Mouse (Mus musculus) thymus, postnatal 25 days (tissue): Measurements from ENCODE around the gene Bach2.

ENCODE experiments used
- DNase-seq: peaks from one replicate; pipeline ENCODE4 v3.0.0; 2022

Gene Bach2

GRCm38 (mm10) chr4:32536870-32537508, 298.4 kb downstream of the Bach2 start:
- no peak for DNase-seq

- DNase-seq, result peak; percentile 46
Observed at GRCm38 (mm10) chr4:32538088-32538487, 299.5 kb downstream of the Bach2 start.

DNA sequence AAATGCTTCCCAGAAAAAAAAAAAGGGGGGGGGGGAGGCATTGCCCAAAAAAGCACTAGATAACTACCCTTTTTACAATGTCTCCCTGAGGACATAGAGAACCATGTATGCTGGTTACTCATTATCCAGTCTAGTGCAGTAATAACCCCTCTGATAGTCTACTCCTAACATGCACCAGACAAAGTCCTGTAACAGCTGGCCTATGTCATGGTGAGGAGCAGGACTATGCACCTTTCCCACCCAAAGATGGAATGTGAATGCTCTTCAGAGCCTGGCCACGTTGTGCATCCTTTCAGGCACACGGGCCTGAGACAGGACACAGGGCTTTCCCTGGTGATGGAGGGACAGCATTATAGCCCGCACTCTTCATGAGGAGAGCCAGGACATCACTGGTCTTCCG, 299.9 kb downstream of the Bach2 start:
- no peak for DNase-seq

GRCm38 (mm10) chr4:32538987-32539386, 300.4 kb downstream of the Bach2 start:
- DNase-seq, result no peak

DNA sequence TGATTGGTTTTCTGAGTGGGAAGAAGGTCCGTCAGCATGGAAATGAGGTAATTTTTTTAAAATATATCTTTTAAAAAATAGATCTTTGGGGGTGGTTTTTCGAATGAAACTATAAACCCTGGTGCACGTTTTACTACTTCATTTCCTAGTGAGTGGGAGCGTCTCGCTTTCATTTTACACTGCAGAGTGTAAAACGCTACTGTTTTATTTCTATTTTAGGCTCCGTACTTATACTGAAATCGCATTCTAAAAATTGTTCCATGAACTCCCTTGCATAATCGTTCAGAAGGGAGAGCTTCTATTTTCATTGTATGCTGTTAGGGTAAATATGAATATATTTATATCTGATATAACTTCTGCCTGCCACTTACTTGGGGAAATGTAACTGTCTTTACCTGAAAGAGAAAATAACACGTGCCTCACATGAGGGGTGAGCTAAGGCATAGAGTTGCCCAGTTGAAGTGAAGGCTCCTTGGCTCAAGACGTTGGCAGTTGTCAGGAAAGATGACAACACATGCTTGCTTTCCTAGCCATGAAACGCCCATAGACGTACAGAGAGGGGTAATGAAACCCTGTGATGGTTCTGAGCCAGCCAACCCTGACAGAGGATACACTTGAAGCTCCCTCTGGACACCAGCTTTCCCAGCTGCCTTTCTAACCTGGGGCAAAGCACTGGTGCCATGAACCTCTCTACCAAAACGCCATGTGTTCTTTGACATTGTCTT, 306.4 kb downstream of the Bach2 start:
- DNase-seq, result no peak

GRCm38 (mm10) chr4:32545548-32545947, 306.9 kb downstream of the Bach2 start:
- DNase-seq, result no peak

DNA sequence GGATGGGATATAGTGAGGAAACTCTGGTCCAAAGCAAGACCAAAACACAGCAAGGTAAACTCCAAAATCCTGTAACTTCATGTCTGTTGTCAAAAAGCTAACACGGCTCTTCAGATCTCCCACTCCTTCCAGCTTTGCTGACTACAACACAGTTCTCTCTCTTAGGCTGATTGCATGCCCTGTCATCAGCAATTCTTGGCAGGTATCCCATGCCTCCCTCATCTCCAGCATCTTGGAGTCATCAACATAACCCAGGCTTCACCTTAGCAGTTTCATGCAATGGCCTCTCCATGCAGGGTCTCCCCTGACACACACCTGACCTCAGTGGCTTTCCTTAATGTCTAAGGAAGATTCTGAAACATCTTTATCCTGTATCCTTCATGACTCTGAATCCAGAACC, 310.5 kb downstream of the Bach2 start:
- no peak for DNase-seq

GRCm38 (mm10) chr4:32551337-32551736, 312.7 kb downstream of the Bach2 start:
- no peak for DNase-seq

GRCm38 (mm10) chr4:32555506-32555905, 316.9 kb downstream of the Bach2 start:
- DNase-seq, result no peak

DNA sequence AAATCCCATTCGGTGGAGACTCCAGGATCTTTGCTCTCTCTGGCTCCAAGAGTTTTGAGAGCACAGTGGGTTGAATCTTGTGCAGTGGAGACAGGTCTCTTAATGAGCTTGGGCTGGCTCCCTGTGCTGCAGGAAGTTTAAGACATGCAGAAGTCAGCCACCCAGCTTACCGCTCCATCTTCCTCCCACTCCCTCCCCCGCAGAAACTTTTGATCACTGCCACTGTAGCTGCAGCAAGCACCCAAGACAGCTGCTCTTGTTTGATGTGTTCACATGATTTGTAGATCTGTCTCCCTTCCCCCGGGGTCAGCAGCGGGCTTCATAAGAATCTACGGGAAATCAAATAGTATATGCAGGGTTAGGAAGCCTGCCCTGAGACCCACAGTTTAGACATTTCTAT, 321.6 kb downstream of the Bach2 start:
- DNase-seq, result peak; percentile 87

DNA sequence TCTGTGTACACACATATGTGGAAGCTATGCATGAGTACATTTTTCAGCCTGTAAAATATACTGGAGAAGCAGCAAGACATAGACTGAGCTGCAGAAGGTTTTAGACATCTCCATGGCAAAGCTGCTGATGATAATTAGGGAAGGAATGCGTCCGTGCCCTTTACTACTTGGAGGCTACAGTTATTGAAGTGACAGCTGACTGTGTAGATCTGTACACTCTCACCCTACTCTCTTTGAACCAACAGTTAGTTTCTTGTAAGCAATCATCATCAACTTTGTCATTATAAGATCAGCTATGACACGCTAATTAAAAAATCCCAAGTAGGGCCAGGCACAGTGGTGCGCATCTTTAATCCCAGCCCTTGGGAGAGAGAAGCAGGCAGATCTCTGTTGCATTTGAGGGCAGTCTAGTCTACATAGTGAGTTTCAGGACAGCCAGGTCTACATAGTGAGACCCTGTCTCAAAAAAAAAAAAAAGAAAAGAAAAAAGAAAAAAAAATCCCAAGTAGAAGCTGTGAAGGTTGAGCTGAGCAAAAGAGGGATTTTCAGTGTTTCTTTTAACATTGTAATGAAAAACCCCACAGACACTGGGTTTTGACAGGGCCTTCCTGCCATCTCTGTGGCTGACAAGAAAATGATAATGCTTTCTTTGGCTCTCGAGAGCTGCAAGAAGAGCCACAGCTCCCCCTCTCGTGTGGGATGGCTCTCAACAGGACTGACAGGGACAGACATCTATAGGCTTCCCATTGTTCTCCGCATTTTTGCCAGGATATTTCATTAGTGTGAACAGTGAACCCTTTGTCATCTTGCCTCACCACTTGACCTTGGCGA, 322.3 kb downstream of the Bach2 start:
- peak; percentile 45 for DNase-seq

DNA sequence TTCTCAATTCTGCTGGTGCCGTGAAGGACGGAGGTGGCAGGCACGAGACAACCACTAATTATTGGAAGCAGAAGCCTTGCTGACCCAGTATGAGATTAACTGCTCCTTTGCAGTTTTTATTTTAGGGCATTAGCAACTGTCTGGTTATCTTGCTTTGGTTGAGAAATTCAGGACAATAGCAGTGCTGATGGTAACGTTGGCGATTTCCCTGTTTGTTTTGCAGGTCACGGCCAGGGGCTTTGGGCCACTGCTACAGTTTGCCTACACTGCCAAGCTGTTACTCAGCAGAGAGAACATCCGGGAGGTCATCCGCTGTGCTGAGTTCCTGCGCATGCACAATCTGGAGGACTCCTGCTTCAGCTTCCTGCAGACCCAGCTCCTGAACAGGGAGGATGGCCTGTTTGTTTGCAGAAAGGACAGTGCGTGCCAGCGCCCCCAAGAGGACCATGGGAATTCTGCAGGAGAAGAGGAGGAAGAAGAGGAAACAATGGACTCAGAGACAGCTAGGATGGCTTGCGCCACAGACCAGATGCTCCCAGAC, 323.0 kb downstream of the Bach2 start:
- DNase-seq, result peak; percentile 60

DNA sequence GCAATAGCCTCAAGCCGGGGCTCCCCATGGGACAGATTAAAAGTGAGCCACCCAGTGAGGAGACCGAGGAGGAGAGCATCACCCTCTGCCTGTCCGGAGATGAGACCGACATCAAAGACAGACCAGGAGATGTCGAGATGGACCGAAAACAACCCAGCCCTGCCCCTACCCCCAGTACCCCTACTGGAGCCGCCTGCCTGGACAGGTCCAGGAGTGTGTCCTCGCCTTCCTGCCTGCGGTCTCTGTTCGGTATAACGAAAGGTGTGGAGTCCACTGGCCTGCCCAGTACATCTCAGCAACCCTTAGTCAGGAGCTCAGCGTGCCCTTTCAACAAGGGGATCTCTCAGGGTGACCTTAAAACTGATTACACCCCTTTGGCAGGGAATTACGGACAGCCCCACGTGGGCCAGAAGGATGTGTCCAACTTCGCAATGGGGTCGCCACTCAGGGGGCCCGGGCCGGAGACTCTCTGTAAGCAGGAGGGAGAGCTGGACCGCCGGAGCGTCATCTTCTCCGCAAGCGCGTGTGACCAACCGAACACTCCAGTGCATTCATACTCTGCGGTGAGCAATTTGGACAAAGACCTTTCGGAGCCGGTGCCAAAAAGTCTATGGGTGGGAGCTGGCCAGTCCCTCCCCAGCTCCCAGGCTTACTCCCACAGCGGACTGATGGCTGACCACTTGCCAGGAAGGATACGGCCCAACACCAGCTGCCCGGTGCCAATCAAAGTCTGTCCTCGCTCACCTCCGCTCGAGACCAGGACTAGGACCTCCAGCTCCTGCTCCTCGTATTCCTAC, 323.9 kb downstream of the Bach2 start:
- DNase-seq, result no peak

DNA sequence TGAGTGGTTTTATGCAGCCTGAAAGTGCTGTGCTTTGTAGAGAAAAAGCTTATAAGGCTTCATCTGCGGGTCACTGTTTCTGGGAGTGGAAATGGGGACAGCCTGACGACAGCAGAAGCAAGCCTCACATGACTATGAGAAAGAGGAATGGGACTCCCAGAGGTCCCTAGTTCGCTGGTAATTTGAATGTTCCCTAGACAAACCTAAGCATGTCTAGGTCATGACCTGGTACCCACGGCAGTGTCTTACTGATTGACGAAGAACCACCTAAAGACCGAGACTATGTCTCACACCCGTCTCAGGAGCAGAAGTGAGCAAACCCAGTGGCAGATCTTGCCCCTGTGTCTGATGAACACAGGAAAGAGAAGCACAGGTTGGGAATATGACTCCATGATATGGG, 325.8 kb downstream of the Bach2 start:
- DNase-seq, result no peak

DNA sequence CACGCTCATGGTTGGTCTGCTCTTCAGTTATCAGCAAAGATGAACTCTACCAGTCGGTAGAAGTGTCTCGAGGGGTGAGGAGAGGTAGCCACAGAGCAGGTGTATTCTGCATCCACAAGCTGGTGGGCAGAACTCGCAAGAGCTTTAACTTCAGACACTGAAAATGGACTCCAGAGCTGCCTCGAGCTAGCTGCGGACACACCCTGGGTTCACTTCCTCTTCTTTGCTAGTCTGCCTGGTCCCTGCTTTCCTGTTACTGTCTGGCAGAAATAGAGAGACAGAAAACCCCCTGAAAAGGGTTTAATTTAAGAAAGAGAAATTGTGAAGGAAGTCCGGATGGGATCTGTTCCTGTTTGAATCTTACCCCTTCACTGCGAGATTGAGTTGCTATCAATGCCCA, 326.3 kb downstream of the Bach2 start:
- no peak for DNase-seq

GRCm38 (mm10) chr4:32569054-32569453, 330.4 kb downstream of the Bach2 start:
- DNase-seq, result no peak

GRCm38 (mm10) chr4:32569995-32570938, 331.7 kb downstream of the Bach2 start:
- no peak for DNase-seq

DNA sequence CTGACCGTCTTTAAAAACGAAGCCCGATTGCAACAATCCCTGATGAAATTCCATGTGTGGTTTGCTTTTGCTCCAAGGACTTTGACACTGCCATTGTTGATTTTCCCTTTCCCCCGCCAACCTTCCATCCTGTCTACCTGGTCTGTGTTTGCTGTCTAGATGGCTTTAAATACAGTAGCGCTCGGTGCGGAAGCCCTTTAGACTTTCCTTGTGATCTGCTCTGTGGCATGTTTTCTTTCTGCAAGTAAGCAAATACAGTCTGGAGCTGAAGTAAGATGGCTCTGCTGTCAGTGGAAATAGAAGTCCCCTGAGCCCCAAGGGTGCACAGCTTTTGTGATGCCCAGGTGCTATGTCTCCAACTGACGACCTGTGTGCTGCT, 332.3 kb downstream of the Bach2 start:
- DNase-seq, result no peak

DNA sequence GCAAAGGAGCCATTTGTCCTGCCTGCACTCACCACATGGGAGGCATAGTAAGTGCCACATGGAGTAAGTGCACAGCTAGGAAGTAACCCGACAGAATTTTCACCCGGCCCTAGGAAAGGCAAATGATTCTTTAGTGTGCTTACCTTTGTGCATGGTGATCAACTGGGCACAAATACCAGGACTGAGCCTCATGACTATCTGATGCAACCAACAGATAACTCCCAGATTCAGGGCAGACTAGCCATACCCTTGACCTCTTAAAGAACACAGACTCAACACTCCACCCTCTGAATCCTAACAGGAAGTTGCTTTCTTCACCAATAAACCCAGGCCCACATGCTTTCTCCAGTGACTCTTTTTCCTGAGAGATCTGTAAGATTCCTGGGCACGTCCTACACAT, 332.8 kb downstream of the Bach2 start:
- DNase-seq, result no peak

GRCm38 (mm10) chr4:32572118-32572517, 333.5 kb downstream of the Bach2 start:
- peak; percentile 50 for DNase-seq

DNA sequence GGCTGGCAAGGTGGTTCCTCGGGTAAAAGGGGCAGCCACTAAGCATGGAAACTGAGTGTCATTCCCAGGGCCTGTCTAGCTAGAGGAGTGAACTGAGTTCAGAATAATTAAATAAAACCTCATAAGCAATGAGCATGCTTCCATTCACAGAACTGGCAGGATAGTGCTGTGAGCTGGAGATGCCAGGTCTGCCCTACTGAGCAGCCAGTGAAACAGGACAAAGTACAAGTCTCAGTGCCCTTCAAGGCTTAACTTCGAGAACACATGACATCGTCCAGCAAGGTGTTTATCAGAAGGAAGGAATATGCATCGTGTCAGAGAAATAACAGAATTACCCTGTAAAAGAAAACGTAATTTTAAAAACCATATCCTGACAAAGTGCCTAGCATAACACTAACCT, 335.0 kb downstream of the Bach2 start:
- no peak for DNase-seq

DNA sequence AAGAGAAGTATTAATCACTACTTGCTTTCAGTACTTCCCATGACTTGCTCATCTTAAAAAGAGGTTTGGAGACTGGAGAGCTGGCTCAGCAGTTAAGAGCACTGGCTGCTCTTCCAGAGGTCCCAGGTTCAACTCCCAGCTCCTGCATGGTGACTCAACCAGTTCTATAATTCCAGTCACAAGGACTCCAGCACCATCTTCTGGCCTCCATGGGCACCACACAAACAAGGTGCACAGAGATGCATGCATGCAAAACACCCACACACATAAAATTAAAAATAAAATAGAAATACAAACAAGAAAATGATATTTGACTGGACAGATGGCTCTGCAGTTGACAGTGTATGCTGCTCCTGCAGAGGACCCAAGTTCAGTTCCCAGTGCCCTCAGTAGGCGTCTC, 336.0 kb downstream of the Bach2 start:
- DNase-seq, result no peak
